Mouse (Mus musculus) intestine, embryonic 15.5 days (tissue): ENCODE measurements around the gene Pxdn. TPM values are rescaled to one million over a fixed set of nuclear protein-coding genes. Genes with fewer than 3 reads are reported as not detected.

ENCODE experiments used
- ATAC-seq: fragments of 200-750 bp; cut with Nextera tagmentation; 2 replicates; pipeline ENCODE4 v1.8.0; 2017; ENCODE audit warnings: moderate TSS enrichment, moderate library complexity
- H3K27ac ChIP-seq: fragments of 300-500 bp; sonication (generic); 2 replicates; pipeline ENCODE4 v1.5.1; 2015; ENCODE audit warnings: mild to moderate bottlenecking, inconsistent platforms
- H3K27me3 ChIP-seq: fragments of 300-500 bp; sonication (generic); replicated peaks from 2 replicates; pipeline ENCODE4 v1.6.1; 2015; ENCODE audit warnings: inconsistent platforms
- H3K36me3 ChIP-seq: fragments of 300-500 bp; sonication (generic); 2 replicates; pipeline ENCODE4 v1.6.1; 2015; ENCODE audit warnings: inconsistent platforms
- H3K4me1 ChIP-seq: fragments of 300-500 bp; sonication (generic); replicated peaks from 2 replicates; pipeline ENCODE4 v1.6.1; 2015; ENCODE audit warnings: inconsistent platforms
- H3K4me2 ChIP-seq: fragments of 300-500 bp; sonication (generic); replicated peaks from 2 replicates; pipeline ENCODE4 v1.6.1; 2015; ENCODE audit warnings: mild to moderate bottlenecking, inconsistent platforms
- H3K4me3 ChIP-seq: fragments of 300-500 bp; sonication (generic); replicated peaks from 2 replicates; pipeline ENCODE4 v1.5.1; 2015; ENCODE audit warnings: inconsistent platforms
- H3K9ac ChIP-seq: fragments of 300-500 bp; sonication (generic); 2 replicates; pipeline ENCODE4 v1.6.1; 2015; ENCODE audit warnings: inconsistent platforms
- H3K9me3 ChIP-seq: fragments of 300-500 bp; sonication (generic); 2 replicates; pipeline ENCODE4 v1.6.1; 2016; ENCODE audit warnings: inconsistent platforms
- WGBS: fragments of 180-500 bp; shearing (Covaris S2); methylation state at CpG from one replicate; pipeline ENCODE4 v1.1.7; 2015; 5-methylcytosine and 5-hydroxymethylcytosine counted together
- polyA plus RNA-seq: library from polyadenylated mRNA; unstranded; fragments of >200 nt; fragmentation: Nextera tagmentation; extraction: Ambion mirVana; gene quantifications from 2 replicates; pipeline ENCODE4 v1.2.1, GENCODE M21; 2015

Pxdn gene
- polyA plus RNA-seq, 1 experiment from 2014 or later, result 66.4 TPM

DNA sequence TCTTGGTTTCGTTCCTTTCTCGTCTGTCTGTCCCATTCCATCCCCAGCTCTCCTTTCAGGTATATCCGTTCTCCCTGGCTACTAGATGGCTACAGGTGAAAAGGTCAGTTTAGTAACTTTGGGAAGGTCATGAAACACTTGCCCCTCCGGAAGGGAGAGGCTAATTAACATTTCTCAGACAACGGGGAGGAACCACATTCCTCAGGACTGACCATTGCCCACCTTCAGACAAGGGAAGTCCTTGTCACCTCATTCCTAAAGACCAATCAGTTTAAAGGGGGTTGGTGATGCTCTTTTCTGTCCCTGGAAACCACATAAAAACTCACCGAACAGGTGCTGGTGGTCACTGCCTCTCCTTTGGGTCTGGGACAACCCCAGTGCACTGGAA, 124.7 kb downstream of the Pxdn start:
- no peaks in the 10 kb centered on the region for H3K36me3 ChIP-seq
- H3K4me1 ChIP-seq, result no peaks in the 10 kb centered on the region
- H3K4me3 ChIP-seq, result no peak overlapping the region
- no peak overlapping the region for H3K9ac ChIP-seq
- no peaks in the 10 kb centered on the region for H3K27me3 ChIP-seq
- 34% methylated on average over 6 of the region's 6 CpGs for WGBS
- no peak overlapping the region for H3K27ac ChIP-seq
- no peaks in the 10 kb centered on the region for H3K9me3 ChIP-seq
- ATAC-seq, result no peak
- no peak overlapping the region for H3K4me2 ChIP-seq

Other genes with a start within 250 kb of the Pxdn start
- 0.04 TPM in 1 of 2 replicates, not detected in the other for gene Tpo, start 195.0 kb downstream of the Pxdn start, polyA plus RNA-seq